Mouse (Mus musculus) liver, embryonic 14.5 days (tissue): Measurements from ENCODE around the gene Syt1.

ENCODE experiments used
- CTCF ChIP-seq: IDR thresholded peaks from 2 replicates; pipeline ENCODE4 v1.5.1; 2016; ENCODE audit warnings: antibody characterized with exemption, low read depth, control low read depth
- EP300 ChIP-seq: IDR thresholded peaks from 2 replicates; pipeline ENCODE4 v1.6.1; 2016; ENCODE audit warnings: antibody characterized with exemption, low read depth

DNA sequence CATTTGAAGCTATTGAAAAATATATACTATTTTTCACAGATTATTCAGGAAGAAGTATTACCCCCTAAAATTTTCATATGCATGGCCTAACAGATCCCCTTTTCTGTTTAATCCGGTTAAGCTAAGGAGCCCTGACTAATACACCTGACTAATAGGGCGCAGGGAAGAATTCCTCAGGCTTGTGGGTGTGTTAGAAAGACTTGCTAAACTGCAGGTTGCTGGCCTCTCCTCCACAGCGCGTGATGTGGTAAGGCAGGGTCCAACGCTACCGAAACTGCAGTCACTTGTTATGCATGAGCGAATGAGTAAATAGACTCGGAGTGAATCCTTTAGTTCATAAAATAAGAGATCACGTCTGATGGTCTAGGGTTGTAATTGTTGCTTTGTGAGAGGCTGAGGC lies 558.4 kb downstream of the Syt1 start:
- no peak for TF ChIP-seq CTCF
- TF ChIP-seq EP300: no peak
